Mouse (Mus musculus): ENCODE results near the gene Nek10. TPM values are rescaled to one million over a fixed set of nuclear protein-coding genes. Genes with fewer than 3 reads are reported as not detected.
"Not testable (repeated sequence)": the region's sequence is repeated elsewhere in the genome, so short reads cannot be mapped to it uniquely, and the experiment has no call there.

Gene Nek10
- polyA plus RNA-seq, 1 experiment from 2014 or later = not detected

- peak; percentile 81 for ATAC-seq (ENCODE audit: low FRiP score)
- no peak overlapping the region for H3K4me3 ChIP-seq
- H3K4me2 ChIP-seq = no peak overlapping the region
- H3K9me3 ChIP-seq = no peaks in the 10 kb centered on the region
- peak overlapping the region; percentile 71 for H3K27ac ChIP-seq
- no peaks in the 10 kb centered on the region for H3K27me3 ChIP-seq
- 90% methylated on average over 2 of the region's 2 CpGs for WGBS
- H3K36me3 ChIP-seq = no peaks in the 10 kb centered on the region
- no peak overlapping the region for H3K9ac ChIP-seq
- H3K4me1 ChIP-seq (replicated peaks) = peaks cover 7% of the 10 kb centered on the region
Measured at GRCm38 (mm10) chr14:14959780-14960440, 156.7 kb downstream of the Nek10 start.

- peak; percentile 65; the same call in 1 of the 2 replicates for ATAC-seq (ENCODE audit: low FRiP score)
Measured at GRCm38 (mm10) chr14:14960441-14960988, 157.3 kb downstream of the Nek10 start.

GRCm38 (mm10) chr14:14970633-14971032 lies 167.4 kb downstream of the Nek10 start:
- ATAC-seq (ENCODE audit: low FRiP score) = no peak
- no peaks in the 10 kb centered on the region for H3K9me3 ChIP-seq
- WGBS = 85% methylated on average over 2 of the region's 2 CpGs

More at GRCm38 (mm10) chr14:14960441-14960988, 157.3 kb downstream of the Nek10 start:
- no peaks in the 10 kb centered on the region for H3K9me3 ChIP-seq
- H3K36me3 ChIP-seq = no peaks in the 10 kb centered on the region
- no peak overlapping the region for H3K4me2 ChIP-seq
- H3K27ac ChIP-seq = peak overlapping the region; percentile 71
- no peak overlapping the region for H3K4me3 ChIP-seq
- H3K27me3 ChIP-seq = no peaks in the 10 kb centered on the region
- H3K4me1 ChIP-seq (replicated peaks) = peaks cover 7% of the 10 kb centered on the region
- 70% methylated on average over 2 of the region's 2 CpGs for WGBS
- no peak overlapping the region for H3K9ac ChIP-seq

GRCm38 (mm10) chr14:14971056-14971455 lies 167.8 kb downstream of the Nek10 start:
- Histone ChIP-seq H3K36me3 (no peaks in the 10 kb centered on the region), H3K27ac (no peak overlapping the region), H3K9me3 (no peaks in the 10 kb centered on the region), H3K9ac (no peak overlapping the region), H3K27me3 (no peaks in the 10 kb centered on the region), H3K4me1 (replicated peaks) (no peaks in the 10 kb centered on the region), H3K4me3 (no peak overlapping the region), H3K4me2 (no peak overlapping the region)
- no peak for ATAC-seq (ENCODE audit: low FRiP score)
- WGBS = 79% methylated on average over 4 of the region's 4 CpGs

More at GRCm38 (mm10) chr14:14970633-14971032, 167.4 kb downstream of the Nek10 start:
- Histone ChIP-seq H3K4me3 (no peak overlapping the region), H3K36me3 (no peaks in the 10 kb centered on the region), H3K27ac (no peak overlapping the region), H3K4me1 (replicated peaks) (no peaks in the 10 kb centered on the region), H3K27me3 (no peaks in the 10 kb centered on the region), H3K4me2 (no peak overlapping the region), H3K9ac (no peak overlapping the region)

GRCm38 (mm10) chr14:14974156-14974555 lies 170.9 kb downstream of the Nek10 start:
- H3K4me1 ChIP-seq (replicated peaks) = no peaks in the 10 kb centered on the region
- no peak overlapping the region for H3K27ac ChIP-seq
- no peaks in the 10 kb centered on the region for H3K36me3 ChIP-seq
- no peak overlapping the region for H3K4me3 ChIP-seq
- H3K4me2 ChIP-seq = no peak overlapping the region
- H3K9me3 ChIP-seq = no peaks in the 10 kb centered on the region
- H3K9ac ChIP-seq = no peak overlapping the region
- ATAC-seq (ENCODE audit: low FRiP score) = no peak
- WGBS = 71% methylated on average over 1 of the region's 1 CpGs
- H3K27me3 ChIP-seq = no peaks in the 10 kb centered on the region

GRCm38 (mm10) chr14:14984106-14984505 lies 180.9 kb downstream of the Nek10 start:
- not testable (repeated sequence) for H3K9ac ChIP-seq; H3K27ac ChIP-seq; H3K9me3 ChIP-seq; H3K4me2 ChIP-seq; H3K36me3 ChIP-seq; ATAC-seq (ENCODE audit: low FRiP score); H3K27me3 ChIP-seq; H3K4me3 ChIP-seq; H3K4me1 ChIP-seq (replicated peaks)
- 18% methylated on average over 1 of the region's 1 CpGs for WGBS

GRCm38 (mm10) chr14:14984710-14985647 lies 181.8 kb downstream of the Nek10 start:
- Histone ChIP-seq H3K27ac (no peak overlapping the region), H3K36me3 (no peaks in the 10 kb centered on the region), H3K4me1 (replicated peaks) (no peaks in the 10 kb centered on the region), H3K9ac (no peak overlapping the region), H3K27me3 (no peaks in the 10 kb centered on the region), H3K4me3 (no peak overlapping the region), H3K9me3 (no peaks in the 10 kb centered on the region), H3K4me2 (no peak overlapping the region)
- ATAC-seq (ENCODE audit: low FRiP score) = peak; percentile 88
- 44% methylated on average over 11 of the region's 11 CpGs for WGBS

- Histone ChIP-seq H3K27me3 (no peaks in the 10 kb centered on the region), H3K9ac (no peak overlapping the region), H3K9me3 (no peaks in the 10 kb centered on the region), H3K27ac (no peak overlapping the region), H3K4me1 (replicated peaks) (no peaks in the 10 kb centered on the region), H3K36me3 (no peaks in the 10 kb centered on the region), H3K4me3 (no peak overlapping the region), H3K4me2 (no peak overlapping the region)
- 63% methylated on average over 1 of the region's 1 CpGs for WGBS
- no peak for ATAC-seq (ENCODE audit: low FRiP score)
Measured at GRCm38 (mm10) chr14:14987403-14987802, 184.2 kb downstream of the Nek10 start.

GRCm38 (mm10) chr14:14991642-14992041 lies 188.4 kb downstream of the Nek10 start:
- H3K27me3 ChIP-seq = no peaks in the 10 kb centered on the region
- no peak overlapping the region for H3K4me3 ChIP-seq
- no peak for ATAC-seq (ENCODE audit: low FRiP score)
- no peak overlapping the region for H3K27ac ChIP-seq
- no peaks in the 10 kb centered on the region for H3K4me1 ChIP-seq (replicated peaks)
- H3K9me3 ChIP-seq = no peaks in the 10 kb centered on the region
- no peak overlapping the region for H3K4me2 ChIP-seq
- no peak overlapping the region for H3K9ac ChIP-seq
- WGBS = 97% methylated on average over 2 of the region's 2 CpGs
- no peaks in the 10 kb centered on the region for H3K36me3 ChIP-seq

GRCm38 (mm10) chr14:15011408-15011807 lies 208.2 kb downstream of the Nek10 start:
- no peaks in the 10 kb centered on the region for H3K4me1 ChIP-seq (replicated peaks)
- no peak overlapping the region for H3K4me2 ChIP-seq
- H3K27me3 ChIP-seq = no peaks in the 10 kb centered on the region
- no peaks in the 10 kb centered on the region for H3K36me3 ChIP-seq
- no peaks in the 10 kb centered on the region for H3K9me3 ChIP-seq
- no peak overlapping the region for H3K4me3 ChIP-seq
- no peak overlapping the region for H3K27ac ChIP-seq
- no peak overlapping the region for H3K9ac ChIP-seq
- no peak for ATAC-seq (ENCODE audit: low FRiP score)
- WGBS = 82% methylated on average over 4 of the region's 4 CpGs

GRCm38 (mm10) chr14:15014799-15015198 lies 211.6 kb downstream of the Nek10 start:
- ATAC-seq (ENCODE audit: low FRiP score) = no peak
- Histone ChIP-seq H3K9me3 (no peaks in the 10 kb centered on the region), H3K4me1 (replicated peaks) (no peaks in the 10 kb centered on the region), H3K4me2 (no peak overlapping the region), H3K27me3 (no peaks in the 10 kb centered on the region), H3K9ac (no peak overlapping the region), H3K27ac (no peak overlapping the region), H3K4me3 (no peak overlapping the region), H3K36me3 (no peaks in the 10 kb centered on the region)
- 86% methylated on average over 2 of the region's 2 CpGs for WGBS

- H3K9ac ChIP-seq, H3K27ac ChIP-seq: not testable (repeated sequence)
Measured at GRCm38 (mm10) chr14:15030626-15031025, 227.4 kb downstream of the Nek10 start.

More at GRCm38 (mm10) chr14:15030626-15031025, 227.4 kb downstream of the Nek10 start:
- not testable (repeated sequence) for H3K4me2 ChIP-seq; H3K4me1 ChIP-seq (replicated peaks); H3K4me3 ChIP-seq; H3K36me3 ChIP-seq; ATAC-seq (ENCODE audit: low FRiP score); H3K27me3 ChIP-seq
- peaks cover 14% of the 10 kb centered on the region; the same call in 1 of the 2 replicates for H3K9me3 ChIP-seq
- WGBS = 90% methylated on average over 4 of the region's 4 CpGs
